Mouse (Mus musculus) lung, postnatal 0 days (tissue): Measurements from ENCODE around the gene Ypel2. TPM values are rescaled to one million over a fixed set of nuclear protein-coding genes. Genes with fewer than 3 reads are reported as not detected.

Source experiments
- ATAC-seq: fragments of 200-750 bp; cut with Nextera tagmentation; 2 replicates; pipeline ENCODE4 v1.8.0; 2017; ENCODE audit warnings: moderate library complexity
- DNase-seq: peaks from one replicate; pipeline ENCODE4 v3.0.0-alpha.2; 2016; ENCODE audit warnings: low spot score
- H3K27ac ChIP-seq: fragments of 300-500 bp; sonication (generic); 2 replicates; pipeline ENCODE4 v1.5.1; 2014; ENCODE audit warnings: antibody characterized with exemption, mild to moderate bottlenecking, low read length, mixed read lengths
- H3K27me3 ChIP-seq: fragments of 300-500 bp; sonication (generic); replicated peaks from 2 replicates; pipeline ENCODE4 v1.6.1; 2014; ENCODE audit warnings: low read length, mixed read lengths; ENCODE audit not compliant: insufficient read depth
- H3K36me3 ChIP-seq: fragments of 300-500 bp; sonication (generic); 2 replicates; pipeline ENCODE4 v1.6.1; 2014; ENCODE audit warnings: low read length, mixed read lengths; ENCODE audit not compliant: insufficient read depth
- H3K4me1 ChIP-seq: fragments of 300-500 bp; sonication (generic); 2 replicates; pipeline ENCODE4 v1.6.1; 2014; ENCODE audit warnings: antibody characterized with exemption, low read depth, low read length, mixed read lengths; ENCODE audit not compliant: insufficient read depth
- H3K4me2 ChIP-seq: fragments of 300-500 bp; sonication (generic); replicated peaks from 2 replicates; pipeline ENCODE4 v1.6.1; 2014; ENCODE audit warnings: low read depth, mild to moderate bottlenecking, low read length, moderate library complexity, mixed read lengths
- H3K4me3 ChIP-seq: fragments of 300-500 bp; sonication (generic); 2 replicates; pipeline ENCODE4 v1.5.1; 2014; ENCODE audit warnings: low read depth, low read length
- H3K9ac ChIP-seq: fragments of 300-500 bp; sonication (generic); replicated peaks from 2 replicates; pipeline ENCODE4 v1.6.1; 2014; ENCODE audit warnings: low read depth, mild to moderate bottlenecking
- H3K9me3 ChIP-seq: fragments of 300-500 bp; sonication (generic); 2 replicates; pipeline ENCODE4 v1.6.1; 2016; ENCODE audit warnings: low read length, mixed read lengths
- CTCF ChIP-seq: IDR thresholded peaks from 2 replicates; pipeline ENCODE4 v1.5.1; 2016; ENCODE audit warnings: antibody characterized with exemption, mild to moderate bottlenecking
- EP300 ChIP-seq: IDR thresholded peaks from 2 replicates; pipeline ENCODE4 v1.6.1; 2016; ENCODE audit warnings: antibody characterized with exemption, mild to moderate bottlenecking, control low read depth
- WGBS: fragments of 180-500 bp; shearing (Covaris S2); extraction: QIAGEN DNeasy Blood & Tissue Kit; methylation state at CpG from one replicate; pipeline ENCODE4 v1.1.7; 2014; 5-methylcytosine and 5-hydroxymethylcytosine counted together
- polyA plus RNA-seq: library from polyadenylated mRNA; unstranded; fragments of >200 nt; fragmentation: Nextera tagmentation; extraction: Ambion mirVana; gene quantifications from 2 replicates; pipeline ENCODE4 v1.2.1, GENCODE M21; 2015

Ypel2 gene
- polyA plus RNA-seq, 1 experiment from 2014 or later, result 8.5 TPM

DNA sequence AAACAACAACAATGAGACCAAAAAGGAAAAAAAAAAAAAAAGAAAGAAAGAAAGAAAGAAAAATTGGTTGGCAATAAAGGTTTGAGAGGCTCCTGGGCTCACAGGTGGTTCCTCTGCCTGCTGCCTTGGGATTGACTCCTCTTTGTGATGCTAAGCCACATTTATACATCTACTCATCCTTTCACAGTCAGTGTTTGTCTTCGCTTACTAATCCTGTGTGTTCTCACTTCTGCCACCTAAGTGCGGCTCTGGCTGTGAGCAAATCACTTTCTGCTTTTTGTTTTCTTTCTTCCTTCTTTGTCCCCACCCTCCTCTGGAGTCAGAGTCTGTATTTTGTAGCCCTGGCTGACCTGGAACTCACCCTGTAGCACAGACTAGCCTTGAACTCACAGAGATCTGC lies 2.8 kb upstream of the Ypel2 start:
- Histone ChIP-seq H3K27me3 (no peaks in the 10 kb centered on the region), H3K9me3 (no peaks in the 10 kb centered on the region), H3K4me3 (no peak overlapping the region), H3K4me1 (peaks cover 13% of the 10 kb centered on the region), H3K36me3 (no peaks in the 10 kb centered on the region), H3K4me2 (no peak overlapping the region), H3K27ac (no peak overlapping the region), H3K9ac (no peak overlapping the region)
- 70% methylated on average over 2 of the region's 2 CpGs for WGBS
- no peak for TF ChIP-seq CTCF
- TF ChIP-seq EP300, result no peak
- DNase-seq (no peak), ATAC-seq (no peak)

- Histone ChIP-seq H3K27me3 (no peaks in the 10 kb centered on the region), H3K27ac (no peak overlapping the region), H3K4me2 (no peak overlapping the region), H3K9ac (no peak overlapping the region), H3K4me3 (no peak overlapping the region), H3K9me3 (no peaks in the 10 kb centered on the region), H3K4me1 (peaks cover 14% of the 10 kb centered on the region), H3K36me3 (no peaks in the 10 kb centered on the region)
- peak; percentile 90 for DNase-seq
- ATAC-seq, result no peak
- TF ChIP-seq EP300 (peak; percentile 36; the same call in 1 of the 2 replicates), CTCF (peak; percentile 92)
- 40% methylated on average over 6 of the region's 6 CpGs for WGBS
These were observed 2.2 kb upstream of the Ypel2 start for GRCm38 (mm10) chr11:86995625-86996221.

DNA sequence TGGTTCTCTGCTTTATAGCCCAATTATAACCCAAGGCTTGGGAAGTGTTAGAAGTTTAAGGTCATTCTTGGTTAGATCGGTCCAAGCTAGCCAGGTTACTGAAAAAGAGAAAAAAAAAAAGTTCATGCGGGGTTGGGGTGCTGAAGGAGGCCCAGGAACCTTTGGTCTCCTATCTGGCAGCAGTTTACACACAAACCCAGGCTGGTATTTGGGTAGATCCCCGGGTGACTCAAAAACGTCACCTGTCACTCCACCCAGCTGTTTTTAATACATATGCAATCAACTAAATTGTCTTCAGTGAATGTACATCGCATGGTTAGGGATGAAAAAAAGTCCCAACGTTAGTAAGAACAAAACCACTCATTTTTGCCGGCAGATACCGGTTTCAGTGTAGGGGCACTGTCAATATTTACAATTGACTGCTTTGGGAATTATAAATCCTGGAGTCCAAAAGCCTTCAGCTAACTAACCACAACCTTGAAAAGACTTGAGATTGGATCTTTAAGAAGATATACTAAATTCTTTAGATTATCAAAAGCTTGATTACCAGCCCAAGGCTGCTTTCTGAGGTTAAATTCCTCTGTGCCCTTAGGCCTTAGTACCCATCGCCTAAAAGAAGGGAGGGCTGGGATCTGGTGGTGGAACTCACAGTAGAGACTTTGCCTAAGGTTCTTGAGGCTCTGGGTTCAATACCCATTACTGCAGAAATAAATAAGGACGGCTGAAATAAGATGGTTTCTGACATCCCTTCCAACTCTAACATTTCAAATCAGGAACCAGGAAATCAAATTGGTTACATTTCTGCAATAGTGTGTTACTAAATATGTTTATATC lies 1.5 kb upstream of the Ypel2 start:
- H3K4me2 ChIP-seq, result no peak overlapping the region
- WGBS, result 37% methylated on average over 10 of the region's 10 CpGs
- no peaks in the 10 kb centered on the region for H3K9me3 ChIP-seq
- TF ChIP-seq CTCF (no peak), EP300 (no peak)
- H3K36me3 ChIP-seq, result no peaks in the 10 kb centered on the region
- no peaks in the 10 kb centered on the region for H3K27me3 ChIP-seq
- no peak overlapping the region for H3K9ac ChIP-seq
- peak overlapping the region; percentile 64; the same call in 1 of the 2 replicates for H3K27ac ChIP-seq
- DNase-seq, result no peak
- H3K4me1 ChIP-seq, result peaks cover 14% of the 10 kb centered on the region
- no peak for ATAC-seq
- H3K4me3 ChIP-seq, result no peak overlapping the region

GRCm38 (mm10) chr11:86994330-86994729 lies 823 bp upstream of the Ypel2 start:
- H3K4me2 ChIP-seq, result peak overlapping the region; percentile 86
- no peaks in the 10 kb centered on the region for H3K27me3 ChIP-seq
- no peak overlapping the region for H3K9ac ChIP-seq
- 15% methylated on average over 5 of the region's 6 CpGs for WGBS
- peak overlapping the region; percentile 64 for H3K27ac ChIP-seq
- H3K9me3 ChIP-seq, result no peaks in the 10 kb centered on the region
- no peak overlapping the region; the same call in 1 of the 2 replicates for H3K4me3 ChIP-seq
- ATAC-seq, result no peak
- H3K4me1 ChIP-seq, result peaks cover 14% of the 10 kb centered on the region
- H3K36me3 ChIP-seq, result no peaks in the 10 kb centered on the region
- TF ChIP-seq CTCF (no peak), EP300 (no peak)
- no peak for DNase-seq

DNA sequence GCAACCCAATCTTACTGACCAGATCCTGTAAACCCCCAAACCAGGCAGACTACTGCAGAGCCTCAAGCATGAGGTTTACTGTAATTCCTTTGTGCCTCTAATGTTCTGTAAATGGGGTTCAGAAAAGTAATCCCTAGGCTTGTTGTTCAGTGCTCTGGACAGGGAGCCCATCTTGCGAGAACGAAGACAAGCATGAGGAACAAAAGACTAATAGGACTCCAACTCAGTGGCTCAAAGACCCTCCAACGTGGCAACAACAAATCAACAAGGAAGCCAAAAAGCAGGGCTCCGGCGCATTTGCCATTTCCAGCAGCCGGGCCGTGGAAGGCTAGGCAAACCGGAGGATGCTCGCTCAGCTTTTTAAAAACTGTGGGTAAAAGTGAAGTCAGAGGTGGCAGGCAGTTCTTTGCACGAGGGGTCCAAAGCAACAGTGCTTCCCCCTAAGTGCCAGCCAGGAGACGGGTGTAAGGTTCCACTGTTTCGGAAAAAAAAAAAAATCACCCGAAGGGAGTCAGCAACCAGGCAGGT lies 982 bp downstream of the Ypel2 start:
- Histone ChIP-seq H3K27ac (peak overlapping the region; percentile 92), H3K4me2 (peak overlapping the region; percentile 86), H3K9ac (peak overlapping the region; percentile 80), H3K9me3 (no peaks in the 10 kb centered on the region), H3K27me3 (no peaks in the 10 kb centered on the region), H3K4me3 (peak overlapping the region; percentile 97), H3K4me1 (peaks cover 14% of the 10 kb centered on the region), H3K36me3 (no peaks in the 10 kb centered on the region)
- whole genome bisulfite sequencing, result 4% methylated on average over 13 of the region's 13 CpGs
- DNase-seq (no peak), ATAC-seq (no peak)
- no peak for TF ChIP-seq CTCF
- no peak for TF ChIP-seq EP300

DNA sequence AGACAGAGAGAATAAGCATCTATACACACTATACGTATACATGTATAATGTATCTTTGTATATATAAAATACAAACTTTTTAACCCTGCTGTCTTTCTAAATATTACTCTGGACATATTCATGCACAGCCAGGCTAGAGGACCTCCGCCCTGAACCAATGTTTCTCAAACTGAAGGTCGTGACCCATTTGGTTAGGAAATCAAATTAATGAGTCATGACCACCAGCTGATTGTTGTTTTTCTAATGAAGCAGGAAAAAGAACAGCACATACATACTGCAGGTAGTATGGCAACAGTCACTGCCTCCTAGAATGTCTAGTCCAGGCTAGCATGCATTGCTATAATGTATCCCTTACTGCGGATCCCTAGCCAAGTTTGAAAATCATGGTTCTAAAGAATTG lies 2.3 kb downstream of the Ypel2 start:
- no peaks in the 10 kb centered on the region for H3K27me3 ChIP-seq
- H3K4me1 ChIP-seq, result peaks cover 14% of the 10 kb centered on the region
- DNase-seq, result peak; percentile 15
- H3K4me2 ChIP-seq, result peak overlapping the region; percentile 86; the same call in 1 of the 2 replicates
- no peak for ATAC-seq
- no peak overlapping the region for H3K4me3 ChIP-seq
- H3K9me3 ChIP-seq, result no peaks in the 10 kb centered on the region
- H3K9ac ChIP-seq, result no peak overlapping the region
- TF ChIP-seq EP300, result no peak
- TF ChIP-seq CTCF, result no peak
- no peaks in the 10 kb centered on the region for H3K36me3 ChIP-seq
- 91% methylated on average over 4 of the region's 4 CpGs for WGBS
- no peak overlapping the region for H3K27ac ChIP-seq
